Mouse (Mus musculus) megakaryocyte, embryonic 14.5 days (primary cell): ENCODE data around the gene Isoc2a.

Source experiments
- FLI1 ChIP-seq: IDR thresholded peaks from 2 replicates; pipeline ENCODE4 v1.6.1; 2012; ENCODE audit warnings: low read length, inconsistent platforms, mixed read lengths
- GATA1 ChIP-seq: IDR thresholded peaks from 3 replicates; pipeline ENCODE4 v1.6.1; 2012; ENCODE audit warnings: mixed read lengths, low read length, inconsistent platforms, borderline replicate concordance

DNA sequence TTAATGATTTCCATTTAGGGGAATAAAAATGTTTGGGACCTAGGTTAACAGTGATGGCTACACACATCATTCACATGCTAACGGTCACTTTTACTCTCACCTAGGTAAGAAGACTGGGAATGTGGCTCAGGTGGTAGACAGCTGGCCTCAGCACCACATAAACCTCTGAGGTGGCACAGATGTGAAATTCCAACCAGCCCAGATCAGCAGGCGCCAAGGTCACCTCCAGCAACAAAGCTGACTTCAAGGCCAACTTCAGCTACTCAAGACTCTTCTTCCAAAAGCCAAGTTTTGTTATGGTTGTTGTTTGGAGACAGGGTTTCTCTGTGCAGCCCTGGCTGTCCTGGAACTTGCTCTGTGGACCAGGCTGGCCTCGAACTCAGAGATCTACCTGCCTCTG is 23.3 kb upstream of the Isoc2a start:
- TF ChIP-seq GATA1 (no peak), FLI1 (no peak)
